Mouse (Mus musculus): Measurements from ENCODE around the gene Pus7.

- TF ChIP-seq POLR2A (IDR thresholded peaks at IDR 0.05; ENCODE audit: low read depth, low read length) (0 out of 2 replicates have a peak, but pooled peaks have one; percentile 19), CTCF (IDR thresholded peaks at IDR 0.05; ENCODE audit: extremely low read depth, insufficient read length, insufficient replicate concordance, low read depth, low read length) (no peak)
Measured at GRCm38 (mm10) chr5:23712130-23713001, 71.1 kb downstream of the Pus7 start.

Measured in small intestine, adult 2 months (tissue).